In the genomic region with DNA sequence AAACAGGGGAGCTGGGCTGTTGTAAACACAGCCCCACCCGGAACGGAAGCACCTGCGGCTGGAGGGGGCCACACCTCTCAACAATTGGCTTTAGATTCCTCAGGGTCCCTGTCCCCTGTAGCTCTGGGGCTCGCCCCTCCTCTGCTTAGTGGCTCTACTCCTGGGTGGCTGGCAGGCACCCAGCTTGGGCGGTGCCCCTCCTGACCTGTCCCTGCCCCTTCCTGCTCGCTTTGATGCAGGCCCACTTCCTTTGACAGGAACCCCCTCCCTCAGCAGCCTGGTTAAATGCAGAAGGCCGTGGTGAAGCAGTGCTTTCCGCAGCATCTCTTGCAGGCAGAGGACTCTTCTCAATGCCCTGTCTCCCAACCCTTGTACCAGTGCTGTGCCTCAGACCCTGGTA, we compare ENCODE assay signal across 8 mouse cellular contexts. TPM values are rescaled to one million over a fixed set of nuclear protein-coding genes. Genes with fewer than 3 reads are reported as not detected.
DNase-seq lines count a peak whose midpoint lies in the region; ATAC-seq and TF ChIP-seq lines count a peak whose summit lies in the region.

No protein-coding gene starts in this region.

- H3K4me1 ChIP-seq in forebrain, embryonic 13.5 days, result peaks cover 35% of the 10 kb centered on the region
- peaks cover 7% of the 10 kb centered on the region; the same call in 1 of the 2 replicates for H3K4me1 ChIP-seq in forebrain, embryonic 14.5 days (ENCODE audit: control insufficient read depth, insufficient read depth, low read length)
- peaks cover 0 to 19% of the 10 kb centered on the region in 2 experiments; a peak in 2 of 4 replicates for H3K4me1 ChIP-seq in ES-E14 (ENCODE audit: control insufficient read depth in 2 of 2, insufficient read depth in 2 of 2, low read length in 2 of 2, poor library complexity in 1 of 2)
- H3K4me1 ChIP-seq in heart, embryonic 12.5 days (replicated peaks), result peaks cover 48% of the 10 kb centered on the region
- peaks cover 20% of the 10 kb centered on the region for H3K4me1 ChIP-seq in limb, embryonic 14.5 days (ENCODE audit: control insufficient read depth, insufficient read depth, low read length)
- peaks cover 12% of the 10 kb centered on the region for H3K4me1 ChIP-seq in olfactory bulb, adult 2 months (ENCODE audit: control insufficient read depth, insufficient read depth, low read length)

- no peak for DNase-seq in forebrain, embryonic 14.5 days (ENCODE audit: low spot score)
- DNase-seq in ES-E14 (ENCODE audit: low read depth, low spot score), result no peak
- DNase-seq in limb, embryonic 14.5 days (ENCODE audit: low spot score), result no peak
- DNase-seq in layer of hippocampus, postnatal 14 days (ENCODE audit: low spot score in 2 of 2), result no peak
- DNase-seq in left cerebral cortex, adult 11 months (ENCODE audit: low spot score), result no peak

- H3K27ac ChIP-seq in forebrain, embryonic 13.5 days, result peak overlapping the region; percentile 8; the same call in 1 of the 2 replicates
- H3K27ac ChIP-seq in forebrain, embryonic 14.5 days (ENCODE audit: low read depth, low read length), result no peak overlapping the region
- peak overlapping the region; percentile 25; the same call in 1 of the 2 replicates for H3K27ac ChIP-seq in ES-E14 (ENCODE audit: insufficient read depth, low read depth, low read length, poor library complexity, severe bottlenecking)
- peak overlapping the region; percentile 44 for H3K27ac ChIP-seq in heart, embryonic 12.5 days (ENCODE audit: poor library complexity, severe bottlenecking)
- no peak overlapping the region for H3K27ac ChIP-seq in limb, embryonic 14.5 days (replicated peaks; ENCODE audit: low read depth, low read length)
- H3K27ac ChIP-seq in olfactory bulb, adult 2 months (ENCODE audit: insufficient read depth, low read depth, low read length), result 0 out of 2 replicates have a peak overlapping the region, but pooled peaks have one; percentile 20

- no peak for TF ChIP-seq CTCF in olfactory bulb, adult 2 months (IDR thresholded peaks at IDR 0.05; ENCODE audit: insufficient read depth, low read depth, low read length)

- in situ Hi-C loops in ES-E14 (cut with MboI; ENCODE audit: low sequenced_read_pairs in 2 of 2, unreplicated experiment in 2 of 2), result no loop called here

- 85% methylated on average over 8 of the region's 8 CpGs for WGBS in forebrain, embryonic 13.5 days
- WGBS in forebrain, embryonic 14.5 days, result 72% methylated on average over 8 of the region's 8 CpGs
- 59% methylated on average over 8 of the region's 8 CpGs for WGBS in heart, embryonic 12.5 days
- 68% methylated on average over 8 of the region's 8 CpGs for WGBS in limb, embryonic 14.5 days
- WGBS in olfactory bulb, adult 2 months, result 58% methylated on average over 8 of the region's 8 CpGs

- peaks cover 74% of the 10 kb centered on the region for H3K36me3 ChIP-seq in forebrain, embryonic 13.5 days (ENCODE audit: poor library complexity, severe bottlenecking)
- H3K36me3 ChIP-seq in forebrain, embryonic 14.5 days (ENCODE audit: control insufficient read depth, insufficient read depth, low read length), result peaks cover 75% of the 10 kb centered on the region
- peaks cover 54% of the 10 kb centered on the region for H3K36me3 ChIP-seq in ES-E14 (ENCODE audit: control insufficient read depth, insufficient read depth, low read length, poor library complexity, severe bottlenecking)
- H3K36me3 ChIP-seq in heart, embryonic 12.5 days, result peaks cover 62% of the 10 kb centered on the region
- peaks cover 65% of the 10 kb centered on the region for H3K36me3 ChIP-seq in limb, embryonic 14.5 days (ENCODE audit: control insufficient read depth, insufficient read depth, low read length)

- no peaks in the 10 kb centered on the region for H3K9me3 ChIP-seq in forebrain, embryonic 13.5 days (replicated peaks)
- no peaks in the 10 kb centered on the region for H3K9me3 ChIP-seq in forebrain, embryonic 14.5 days (replicated peaks; ENCODE audit: control insufficient read depth, low read length)
- no peaks in the 10 kb centered on the region for H3K9me3 ChIP-seq in ES-E14 (ENCODE audit: control insufficient read depth, insufficient read depth, low read depth, low read length)
- no peaks in the 10 kb centered on the region for H3K9me3 ChIP-seq in heart, embryonic 12.5 days (replicated peaks)
- H3K9me3 ChIP-seq in limb, embryonic 14.5 days (ENCODE audit: control insufficient read depth, low read length), result no peaks in the 10 kb centered on the region

- peak overlapping the region; percentile 17; the same call in 1 of the 2 replicates for H3K9ac ChIP-seq in forebrain, embryonic 13.5 days
- no peak overlapping the region for H3K9ac ChIP-seq in forebrain, embryonic 14.5 days (ENCODE audit: low read length)
- H3K9ac ChIP-seq in ES-E14 (ENCODE audit: insufficient read depth, low read depth, low read length, poor library complexity, severe bottlenecking), result peak overlapping the region; percentile 99; the same call in 1 of the 2 replicates
- H3K9ac ChIP-seq in heart, embryonic 12.5 days, result peak overlapping the region; percentile 29
- H3K9ac ChIP-seq in limb, embryonic 14.5 days (ENCODE audit: low read depth, low read length, severe bottlenecking), result 0 out of 2 replicates have a peak overlapping the region, but pooled peaks have one; percentile 2

- H3K4me2 ChIP-seq in forebrain, embryonic 13.5 days, result no peak overlapping the region
- no peak overlapping the region for H3K4me2 ChIP-seq in forebrain, embryonic 14.5 days (ENCODE audit: low read length)
- H3K4me2 ChIP-seq in heart, embryonic 12.5 days, result peak overlapping the region; percentile 14; the same call in 1 of the 2 replicates
- no peak overlapping the region for H3K4me2 ChIP-seq in limb, embryonic 14.5 days (replicated peaks; ENCODE audit: low read depth, low read length, severe bottlenecking)

- no peaks in the 10 kb centered on the region for H3K27me3 ChIP-seq in forebrain, embryonic 13.5 days
- no peaks in the 10 kb centered on the region for H3K27me3 ChIP-seq in forebrain, embryonic 14.5 days (replicated peaks; ENCODE audit: control insufficient read depth, insufficient read depth, low read length)
- no peaks in the 10 kb centered on the region for H3K27me3 ChIP-seq in heart, embryonic 12.5 days (replicated peaks)
- no peaks in the 10 kb centered on the region for H3K27me3 ChIP-seq in limb, embryonic 14.5 days (ENCODE audit: control insufficient read depth, insufficient read depth, low read length)

- no peak for ATAC-seq in forebrain, embryonic 13.5 days
- ATAC-seq in forebrain, embryonic 14.5 days, result no peak
- no peak for ATAC-seq in heart, embryonic 12.5 days (ENCODE audit: insufficient number of reproducible peaks, low FRiP score)
- ATAC-seq in limb, embryonic 14.5 days (ENCODE audit: low FRiP score, low read depth), result no peak

- no peak overlapping the region for H3K4me3 ChIP-seq in forebrain, embryonic 13.5 days
- H3K4me3 ChIP-seq in forebrain, embryonic 14.5 days (ENCODE audit: low read depth, low read length), result no peak overlapping the region
- peak overlapping the region in 1 of 2 experiments; percentile 98; a peak in 1 of 4 replicates for H3K4me3 ChIP-seq in ES-E14 (ENCODE audit: insufficient read depth in 1 of 2, low read depth in 1 of 2, low read length in 2 of 2, poor library complexity in 1 of 2, severe bottlenecking in 1 of 2)
- no peak overlapping the region for H3K4me3 ChIP-seq in heart, embryonic 12.5 days
- H3K4me3 ChIP-seq in limb, embryonic 14.5 days (replicated peaks; ENCODE audit: low read length), result no peak overlapping the region
- H3K4me3 ChIP-seq in olfactory bulb, adult 2 months (ENCODE audit: insufficient read depth, low read depth, low read length), result no peak overlapping the region

- TF ChIP-seq POLR2A in limb, embryonic 14.5 days (IDR thresholded peaks at IDR 0.05; ENCODE audit: borderline replicate concordance, extremely low read depth, insufficient read depth, insufficient read length), result no peak
- TF ChIP-seq POLR2A in olfactory bulb, adult 2 months (IDR thresholded peaks at IDR 0.05; ENCODE audit: insufficient read depth, low read depth, low read length), result no peak

RNA-seq across cellular contexts. Expression of gene Rps11, which starts 2.8 kb away (rescaled TPM):
- polyA plus RNA-seq in forebrain, embryonic 13.5 days (2015; fragmentation: Nextera tagmentation; extraction: Ambion mirVana), result 1,342 and 1,406 TPM in 2 replicates
- polyA plus RNA-seq in forebrain, embryonic 14.5 days (2014; fragmentation: Nextera tagmentation; extraction: Ambion mirVana), result 981 and 1,280 TPM in 2 replicates
- total RNA-seq in ES-E14 (2012; rRNA removed), result 1,746 and 1,854 TPM in 2 replicates
- polyA plus RNA-seq in heart, embryonic 12.5 days (2016; fragmentation: Nextera tagmentation; extraction: Ambion mirVana), result 1,003 and 1,022 TPM in 2 replicates
- polyA plus RNA-seq in limb, embryonic 14.5 days (2012; rRNA removed), result 563 and 814 TPM in 2 replicates
- polyA plus RNA-seq in limb, embryonic 14.5 days (2014; fragmentation: Nextera tagmentation; extraction: Ambion mirVana), result 1,719 and 1,751 TPM in 2 replicates
- 657 TPM in 1 of 2 replicates, not detected in the other for polyA plus RNA-seq in olfactory bulb, adult 2 months (2012; ENCODE audit: insufficient read depth, insufficient read length, low replicate concordance, missing spikeins)
- 100 to 1,000 TPM; 427 to 461 TPM for total RNA-seq in layer of hippocampus, postnatal 14 days (2021)

RNA-seq across cellular contexts. Expression of gene Rpl13a, which starts 7.2 kb away (rescaled TPM):
- 998 and 1,188 TPM in 2 replicates for polyA plus RNA-seq in forebrain, embryonic 13.5 days (2015; fragmentation: Nextera tagmentation; extraction: Ambion mirVana)
- 1,037 and 1,253 TPM in 2 replicates for polyA plus RNA-seq in forebrain, embryonic 14.5 days (2014; fragmentation: Nextera tagmentation; extraction: Ambion mirVana)
- total RNA-seq in ES-E14 (2012; rRNA removed), result 3,971 and 5,136 TPM in 2 replicates
- 868 and 880 TPM in 2 replicates for polyA plus RNA-seq in heart, embryonic 12.5 days (2016; fragmentation: Nextera tagmentation; extraction: Ambion mirVana)
- polyA plus RNA-seq in limb, embryonic 14.5 days (2012; rRNA removed), result 3,691 and 3,912 TPM in 2 replicates
- 1,718 and 1,777 TPM in 2 replicates for polyA plus RNA-seq in limb, embryonic 14.5 days (2014; fragmentation: Nextera tagmentation; extraction: Ambion mirVana)
- polyA plus RNA-seq in olfactory bulb, adult 2 months (2012; ENCODE audit: insufficient read depth, insufficient read length, low replicate concordance, missing spikeins), result 1,205 and 1,268 TPM in 2 replicates
- total RNA-seq in layer of hippocampus, postnatal 14 days (2021), result 100 to 1,000 TPM; 736 to 824 TPM

RNA-seq across cellular contexts. Expression of gene Gm45713, which starts 14.6 kb away (rescaled TPM):
- 0.13 and 0.31 TPM in 2 replicates for polyA plus RNA-seq in forebrain, embryonic 13.5 days (2015; fragmentation: Nextera tagmentation; extraction: Ambion mirVana)
- polyA plus RNA-seq in forebrain, embryonic 14.5 days (2014; fragmentation: Nextera tagmentation; extraction: Ambion mirVana), result 0.22 and 0.88 TPM in 2 replicates
- total RNA-seq in ES-E14 (2012; rRNA removed), result 0.36 and 0.90 TPM in 2 replicates
- 0.22 and 0.50 TPM in 2 replicates for polyA plus RNA-seq in heart, embryonic 12.5 days (2016; fragmentation: Nextera tagmentation; extraction: Ambion mirVana)
- 0.31 TPM in 1 of 2 replicates, not detected in the other for polyA plus RNA-seq in limb, embryonic 14.5 days (2012; rRNA removed)
- polyA plus RNA-seq in limb, embryonic 14.5 days (2014; fragmentation: Nextera tagmentation; extraction: Ambion mirVana), result 0.39 and 1.4 TPM in 2 replicates
- polyA plus RNA-seq in olfactory bulb, adult 2 months (2012; ENCODE audit: insufficient read depth, insufficient read length, low replicate concordance, missing spikeins), result not detected in 2 replicates
- under 1 TPM in 1 of 2 experiments, not detected in 1; 0.39 TPM for total RNA-seq in layer of hippocampus, postnatal 14 days (2021)

RNA-seq across cellular contexts. Expression of gene Flt3l, which starts 14.8 kb away (rescaled TPM):
- 0.79 and 0.92 TPM in 2 replicates for polyA plus RNA-seq in forebrain, embryonic 13.5 days (2015; fragmentation: Nextera tagmentation; extraction: Ambion mirVana)
- 0.61 and 1.3 TPM in 2 replicates for polyA plus RNA-seq in forebrain, embryonic 14.5 days (2014; fragmentation: Nextera tagmentation; extraction: Ambion mirVana)
- total RNA-seq in ES-E14 (2012; rRNA removed), result 1.8 and 1.9 TPM in 2 replicates
- polyA plus RNA-seq in heart, embryonic 12.5 days (2016; fragmentation: Nextera tagmentation; extraction: Ambion mirVana), result 1.1 and 1.2 TPM in 2 replicates
- polyA plus RNA-seq in limb, embryonic 14.5 days (2012; rRNA removed), result 12.4 and 18.6 TPM in 2 replicates
- 2.2 and 3.3 TPM in 2 replicates for polyA plus RNA-seq in limb, embryonic 14.5 days (2014; fragmentation: Nextera tagmentation; extraction: Ambion mirVana)
- polyA plus RNA-seq in olfactory bulb, adult 2 months (2012; ENCODE audit: insufficient read depth, insufficient read length, low replicate concordance, missing spikeins), result not detected in 2 replicates
- total RNA-seq in layer of hippocampus, postnatal 14 days (2021), result 1 to 10 TPM; 4.5 to 5.8 TPM

RNA-seq across cellular contexts. Expression of gene Fcgrt, which starts 17.8 kb away (rescaled TPM):
- 8.0 and 9.9 TPM in 2 replicates for polyA plus RNA-seq in forebrain, embryonic 13.5 days (2015; fragmentation: Nextera tagmentation; extraction: Ambion mirVana)
- polyA plus RNA-seq in forebrain, embryonic 14.5 days (2014; fragmentation: Nextera tagmentation; extraction: Ambion mirVana), result 20.3 and 26.9 TPM in 2 replicates
- 10.6 and 15.1 TPM in 2 replicates for total RNA-seq in ES-E14 (2012; rRNA removed)
- polyA plus RNA-seq in heart, embryonic 12.5 days (2016; fragmentation: Nextera tagmentation; extraction: Ambion mirVana), result 28.1 and 28.3 TPM in 2 replicates
- polyA plus RNA-seq in limb, embryonic 14.5 days (2012; rRNA removed), result 56.1 and 64.6 TPM in 2 replicates
- 88.4 and 89.0 TPM in 2 replicates for polyA plus RNA-seq in limb, embryonic 14.5 days (2014; fragmentation: Nextera tagmentation; extraction: Ambion mirVana)
- not detected in 2 replicates for polyA plus RNA-seq in olfactory bulb, adult 2 months (2012; ENCODE audit: insufficient read depth, insufficient read length, low replicate concordance, missing spikeins)
- total RNA-seq in layer of hippocampus, postnatal 14 days (2021), result 10 to 100 TPM; 17.1 to 20.9 TPM

Comparison
In these comparisons a context has a peak if more than half of its experiments do, and no peak if none do; other contexts are left out.
1. H3K27ac ChIP-seq: peak in forebrain, embryonic 13.5 days (single experiment), ES-E14 (single experiment), heart, embryonic 12.5 days (single experiment) and olfactory bulb, adult 2 months (single experiment); none in forebrain, embryonic 14.5 days (single experiment) and limb, embryonic 14.5 days (single experiment).